Mouse (Mus musculus): Measurements from ENCODE around the gene AU018091.
"Not testable (repeated sequence)": the region's sequence is repeated elsewhere in the genome, so short reads cannot be mapped to it uniquely, and the experiment has no call there.

Gene AU018091

GRCm38 (mm10) chr7:3168925-3169324 is at the start of gene AU018091:
TSS of gene AU018091 (minus strand) at chr7:3169203.
- DNase-seq (ENCODE audit: low spot score in 2 of 2), result no peak

- DNase-seq (ENCODE audit: low spot score in 2 of 2), result no peak
These were observed 48.6 kb upstream of the AU018091 start for GRCm38 (mm10) chr7:3217546-3218056.

- no peak for DNase-seq (ENCODE audit: low spot score in 2 of 2)
These were observed 47.3 kb upstream of the AU018091 start for GRCm38 (mm10) chr7:3216331-3216730.

- no peak for DNase-seq (ENCODE audit: low spot score in 2 of 2)
These were observed 44.6 kb upstream of the AU018091 start for GRCm38 (mm10) chr7:3213557-3213956.

GRCm38 (mm10) chr7:3213156-3213555 is 44.2 kb upstream of the AU018091 start:
- DNase-seq (ENCODE audit: low spot score in 2 of 2), result no peak

GRCm38 (mm10) chr7:3212002-3212790 is 43.2 kb upstream of the AU018091 start:
- DNase-seq (ENCODE audit: low spot score in 2 of 2), result no peak

GRCm38 (mm10) chr7:3211518-3211917 is 42.5 kb upstream of the AU018091 start:
- DNase-seq (ENCODE audit: low spot score in 2 of 2), result no peak

- DNase-seq (ENCODE audit: low spot score in 2 of 2), result no peak
These were observed 41.6 kb upstream of the AU018091 start for GRCm38 (mm10) chr7:3210605-3211004.

- no peak for DNase-seq (ENCODE audit: low spot score in 2 of 2)
These were observed 37.5 kb upstream of the AU018091 start for GRCm38 (mm10) chr7:3206520-3206919.

GRCm38 (mm10) chr7:3204628-3205027 is 35.6 kb upstream of the AU018091 start:
- no peak for DNase-seq (ENCODE audit: low spot score in 2 of 2)

GRCm38 (mm10) chr7:3203890-3204289 is 34.9 kb upstream of the AU018091 start:
- DNase-seq (ENCODE audit: low spot score in 2 of 2), result no peak

GRCm38 (mm10) chr7:3201134-3201705 is 32.2 kb upstream of the AU018091 start:
- no peak for DNase-seq (ENCODE audit: low spot score in 2 of 2)

- DNase-seq (ENCODE audit: low spot score in 2 of 2), result no peak
These were observed 29.9 kb upstream of the AU018091 start for GRCm38 (mm10) chr7:3198884-3199283.

- no peak for DNase-seq (ENCODE audit: low spot score in 2 of 2)
These were observed 26.8 kb upstream of the AU018091 start for GRCm38 (mm10) chr7:3195850-3196249.

- no peak for DNase-seq (ENCODE audit: low spot score in 2 of 2)
These were observed 25.5 kb upstream of the AU018091 start for GRCm38 (mm10) chr7:3194531-3194930.

GRCm38 (mm10) chr7:3193905-3194304 is 24.9 kb upstream of the AU018091 start:
- DNase-seq (ENCODE audit: low spot score in 2 of 2), result peak in 1 of 2 experiments; percentile 15

GRCm38 (mm10) chr7:3193049-3193632 is 24.1 kb upstream of the AU018091 start:
- DNase-seq (ENCODE audit: low spot score in 2 of 2), result no peak

- DNase-seq (ENCODE audit: low spot score in 2 of 2), result no peak
These were observed 23.0 kb upstream of the AU018091 start for GRCm38 (mm10) chr7:3191971-3192498.

GRCm38 (mm10) chr7:3186726-3187125 is 17.7 kb upstream of the AU018091 start:
- not testable (repeated sequence) for DNase-seq (ENCODE audit: low spot score in 2 of 2)

GRCm38 (mm10) chr7:3186136-3186535 is 17.1 kb upstream of the AU018091 start:
- DNase-seq (ENCODE audit: low spot score in 2 of 2), result no peak

GRCm38 (mm10) chr7:3184394-3184793 is 15.4 kb upstream of the AU018091 start:
- no peak for DNase-seq (ENCODE audit: low spot score in 2 of 2)

- DNase-seq (ENCODE audit: low spot score in 2 of 2), result not testable (repeated sequence)
These were observed 12.0 kb upstream of the AU018091 start for GRCm38 (mm10) chr7:3180958-3181357.
